ENCODE assay signal across 9 mouse cellular contexts in the genomic region with DNA sequence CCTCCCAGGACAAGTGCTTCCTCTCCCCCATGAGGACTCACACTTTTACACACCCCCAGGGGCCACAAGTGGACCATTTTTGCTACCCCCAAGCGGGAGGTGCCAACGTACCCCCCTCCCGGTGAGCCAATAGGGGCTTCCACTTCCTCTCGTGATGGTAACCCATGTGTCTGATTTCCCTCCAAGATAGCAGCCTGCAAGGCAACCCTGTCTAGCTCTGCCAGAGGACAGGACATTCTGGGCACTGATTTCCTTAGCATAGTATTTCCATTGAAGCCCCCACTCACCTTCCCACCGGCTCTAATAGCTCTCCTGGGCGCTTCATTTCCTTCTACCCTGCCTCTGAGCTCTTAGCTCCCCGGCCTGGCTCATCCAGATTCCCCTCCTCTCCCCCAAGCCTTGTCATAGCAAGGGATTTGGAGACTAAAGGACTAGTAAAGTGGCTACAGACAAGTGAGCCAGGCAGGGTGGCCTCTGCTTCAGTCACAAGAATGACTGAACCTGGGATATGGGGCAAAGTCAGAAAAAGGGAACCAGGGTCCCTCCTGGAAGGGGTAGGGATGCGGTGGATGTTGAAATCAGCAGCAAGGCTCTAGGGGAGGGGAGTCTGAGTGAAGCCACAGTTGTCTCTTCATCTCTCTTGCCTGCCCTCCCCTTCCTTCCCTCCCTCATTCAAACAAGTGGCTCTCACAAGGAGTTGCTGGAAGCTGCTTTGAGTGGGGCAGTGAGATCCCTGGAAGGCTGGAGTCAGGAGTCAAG. TPM values are rescaled to one million over a fixed set of nuclear protein-coding genes. Genes with fewer than 3 reads are reported as not detected.
DNase-seq lines count a peak whose midpoint lies in the region; ATAC-seq and TF ChIP-seq lines count a peak whose summit lies in the region.
"Had no signal": no experiment of that assay in that cellular context is flagged by ENCODE, and none has a peak within 500 bp of the region (broad histone marks: within the 10 kb centered on the region; RNA-seq: fewer than 3 reads in every experiment).

No protein-coding gene starts in this region.

- no peak for DNase-seq in heart, adult 2 months
- no peak for DNase-seq in embryonic facial prominence, embryonic 14.5 days (ENCODE audit: low spot score)
- DNase-seq in spleen, postnatal 10 days (ENCODE audit: low spot score in 2 of 2) = no peak
- no peak for DNase-seq in left cerebral cortex, adult 8-10 months (ENCODE audit: low spot score in 2 of 2)
- no peak for DNase-seq in Muller cell, postnatal 12 days (ENCODE audit: inconsistent ontology term)
- DNase-seq: kidney, adult 8-10 months had no signal

- H3K9me3 ChIP-seq in heart, embryonic 13.5 days = no peaks in the 10 kb centered on the region
- no peaks in the 10 kb centered on the region for H3K9me3 ChIP-seq in embryonic facial prominence, embryonic 14.5 days (ENCODE audit: control insufficient read depth, low read length)
- H3K9me3 ChIP-seq in intestine, postnatal 0 days (ENCODE audit: control insufficient read depth) = no peaks in the 10 kb centered on the region
- no peaks in the 10 kb centered on the region for H3K9me3 ChIP-seq in midbrain, embryonic 16.5 days (replicated peaks; ENCODE audit: control insufficient read depth, low read length, poor library complexity, severe bottlenecking)

- TF ChIP-seq EP300 in heart, adult 2 months (IDR thresholded peaks at IDR 0.05; ENCODE audit: insufficient read depth, low read depth, low read length) = no peak

- TF ChIP-seq POLR2A in heart, adult 2 months (IDR thresholded peaks at IDR 0.05; ENCODE audit: insufficient read depth, low read depth, low read length) = no peak

- WGBS in heart, embryonic 13.5 days = 10% methylated on average over 8 of the region's 8 CpGs
- WGBS in heart, adult 2 months = 18% methylated on average over 8 of the region's 8 CpGs
- 14% methylated on average over 8 of the region's 8 CpGs for WGBS in embryonic facial prominence, embryonic 14.5 days
- WGBS in intestine, postnatal 0 days = 16% methylated on average over 8 of the region's 8 CpGs
- 5% methylated on average over 8 of the region's 8 CpGs for WGBS in midbrain, embryonic 16.5 days

- TF ChIP-seq CTCF in heart, adult 2 months (IDR thresholded peaks at IDR 0.05) = no peak
- TF ChIP-seq CTCF in intestine, postnatal 0 days (IDR thresholded peaks at IDR 0.05; ENCODE audit: low read depth) = no peak

- H3K27ac ChIP-seq in heart, embryonic 13.5 days (replicated peaks) = no peak overlapping the region
- no peak overlapping the region for H3K27ac ChIP-seq in heart, adult 2 months
- no peak overlapping the region for H3K27ac ChIP-seq in embryonic facial prominence, embryonic 14.5 days (replicated peaks; ENCODE audit: low read depth, low read length)
- H3K27ac ChIP-seq in intestine, postnatal 0 days (ENCODE audit: low read depth, low read length) = no peak overlapping the region
- H3K27ac ChIP-seq in midbrain, embryonic 16.5 days (ENCODE audit: low read length) = peak overlapping the region; percentile 85

- peaks cover 66% of the 10 kb centered on the region for H3K4me1 ChIP-seq in heart, embryonic 13.5 days
- no peaks in the 10 kb centered on the region for H3K4me1 ChIP-seq in heart, adult 2 months (ENCODE audit: control insufficient read depth, insufficient read depth, low read length)
- peaks cover 50% of the 10 kb centered on the region for H3K4me1 ChIP-seq in embryonic facial prominence, embryonic 14.5 days (ENCODE audit: control insufficient read depth, insufficient read depth, low read length)
- H3K4me1 ChIP-seq in intestine, postnatal 0 days (replicated peaks; ENCODE audit: control insufficient read depth, insufficient read depth, low read length) = peaks cover 9% of the 10 kb centered on the region
- H3K4me1 ChIP-seq in midbrain, embryonic 16.5 days (ENCODE audit: control insufficient read depth, insufficient read depth, low read length) = peaks cover 54% of the 10 kb centered on the region

- no peaks in the 10 kb centered on the region for H3K79me2 ChIP-seq in heart, adult 2 months (replicated peaks; ENCODE audit: control insufficient read depth, insufficient read depth, low read length)

- H3K27me3 ChIP-seq in heart, embryonic 13.5 days (replicated peaks) = peaks cover 94% of the 10 kb centered on the region
- peaks cover 20% of the 10 kb centered on the region for H3K27me3 ChIP-seq in heart, adult 2 months (ENCODE audit: control insufficient read depth, insufficient read depth, low read length)
- H3K27me3 ChIP-seq in embryonic facial prominence, embryonic 14.5 days (replicated peaks; ENCODE audit: control insufficient read depth, insufficient read depth, low read length) = peaks cover 73% of the 10 kb centered on the region
- peaks cover 72% of the 10 kb centered on the region for H3K27me3 ChIP-seq in intestine, postnatal 0 days (replicated peaks; ENCODE audit: control insufficient read depth, insufficient read depth, low read length)
- H3K27me3 ChIP-seq in midbrain, embryonic 16.5 days (ENCODE audit: control insufficient read depth, insufficient read depth, low read depth, low read length) = no peaks in the 10 kb centered on the region; the same call in 1 of the 2 replicates

- H3K4me3 ChIP-seq in heart, embryonic 13.5 days = peak overlapping the region; percentile 46; the same call in 1 of the 2 replicates
- no peak overlapping the region for H3K4me3 ChIP-seq in heart, adult 2 months
- peak overlapping the region; percentile 31; the same call in 1 of the 2 replicates for H3K4me3 ChIP-seq in embryonic facial prominence, embryonic 14.5 days (ENCODE audit: low read depth, low read length)
- H3K4me3 ChIP-seq in intestine, postnatal 0 days (ENCODE audit: low read depth, low read length) = 0 out of 2 replicates have a peak overlapping the region, but pooled peaks have one; percentile 3
- H3K4me3 ChIP-seq in midbrain, embryonic 16.5 days (ENCODE audit: low read depth, low read length) = peak overlapping the region; percentile 43

- intact Hi-C loops in heart, adult 2 months (cut with DNase I) = no loop called here

- H3K9ac ChIP-seq in heart, embryonic 13.5 days = peak overlapping the region; percentile 74; the same call in 1 of the 2 replicates
- no peak overlapping the region for H3K9ac ChIP-seq in heart, adult 2 months (ENCODE audit: low read depth, low read length)
- peak overlapping the region; percentile 38 for H3K9ac ChIP-seq in embryonic facial prominence, embryonic 14.5 days (ENCODE audit: low read depth, low read length)
- no peak overlapping the region for H3K9ac ChIP-seq in intestine, postnatal 0 days (ENCODE audit: low read depth, low read length)
- H3K9ac ChIP-seq in midbrain, embryonic 16.5 days (ENCODE audit: low read depth, low read length) = peak overlapping the region; percentile 61

- H3K36me3 ChIP-seq in heart, embryonic 13.5 days = no peaks in the 10 kb centered on the region
- no peaks in the 10 kb centered on the region for H3K36me3 ChIP-seq in heart, adult 2 months (ENCODE audit: control insufficient read depth, insufficient read depth, low read length)
- H3K36me3 ChIP-seq in embryonic facial prominence, embryonic 14.5 days (ENCODE audit: control insufficient read depth, insufficient read depth, low read length) = no peaks in the 10 kb centered on the region
- no peaks in the 10 kb centered on the region for H3K36me3 ChIP-seq in intestine, postnatal 0 days (ENCODE audit: control insufficient read depth, insufficient read depth)
- H3K36me3 ChIP-seq in midbrain, embryonic 16.5 days (ENCODE audit: control insufficient read depth, insufficient read depth, low read length) = no peaks in the 10 kb centered on the region

- peak overlapping the region; percentile 73 for H3K4me2 ChIP-seq in heart, embryonic 13.5 days
- H3K4me2 ChIP-seq in embryonic facial prominence, embryonic 14.5 days (ENCODE audit: low read depth, low read length) = peak overlapping the region; percentile 61
- no peak overlapping the region for H3K4me2 ChIP-seq in intestine, postnatal 0 days (replicated peaks; ENCODE audit: low read depth)
- H3K4me2 ChIP-seq in midbrain, embryonic 16.5 days (ENCODE audit: low read length) = peak overlapping the region; percentile 77

- no peak for ATAC-seq in heart, embryonic 13.5 days (ENCODE audit: extremely low read depth, insufficient number of reproducible peaks, low FRiP score, low TSS enrichment)
- no peak for ATAC-seq in embryonic facial prominence, embryonic 14.5 days (ENCODE audit: low read depth)
- no peak for ATAC-seq in intestine, postnatal 0 days
- no peak for ATAC-seq in midbrain, embryonic 16.5 days

RNA-seq across cellular contexts. Expression of a gene that starts 0.7 kb away (rescaled TPM):
- 0.28 and 0.31 TPM in 2 replicates for polyA plus RNA-seq in heart, embryonic 13.5 days (2015; fragmentation: Nextera tagmentation; extraction: Ambion mirVana)
- total RNA-seq in heart, adult 2 months (2021) = not detected
- not detected in 2 replicates for polyA plus RNA-seq in heart, adult 2 months (2012; rRNA removed)
- 0.16 and 0.18 TPM in 2 replicates for polyA plus RNA-seq in embryonic facial prominence, embryonic 14.5 days (2014; fragmentation: Nextera tagmentation; extraction: Ambion mirVana)
- 0.97 and 1.2 TPM in 2 replicates for polyA plus RNA-seq in intestine, postnatal 0 days (2015; fragmentation: Nextera tagmentation; extraction: Ambion mirVana)
- 45.4 and 54.8 TPM in 2 replicates for polyA plus RNA-seq in midbrain, embryonic 16.5 days (2015; fragmentation: Nextera tagmentation; extraction: Ambion mirVana)
- 10 to 100 TPM; 21.5 to 26.7 (median 25.1) TPM for total RNA-seq in left cerebral cortex, adult 8-10 months (2022)

RNA-seq across cellular contexts. Expression of a gene that starts 13.8 kb away (rescaled TPM):
- polyA plus RNA-seq in heart, embryonic 13.5 days (2015; fragmentation: Nextera tagmentation; extraction: Ambion mirVana) = 70.7 and 73.7 TPM in 2 replicates
- total RNA-seq in heart, adult 2 months (2021) = 10 to 100 TPM; 38.9 to 39.9 TPM
- 91.3 and 94.6 TPM in 2 replicates for polyA plus RNA-seq in heart, adult 2 months (2012; rRNA removed)
- 74.2 and 82.9 TPM in 2 replicates for polyA plus RNA-seq in embryonic facial prominence, embryonic 14.5 days (2014; fragmentation: Nextera tagmentation; extraction: Ambion mirVana)
- 121 and 124 TPM in 2 replicates for polyA plus RNA-seq in intestine, postnatal 0 days (2015; fragmentation: Nextera tagmentation; extraction: Ambion mirVana)
- 79.7 and 81.3 TPM in 2 replicates for polyA plus RNA-seq in midbrain, embryonic 16.5 days (2015; fragmentation: Nextera tagmentation; extraction: Ambion mirVana)
- total RNA-seq in left cerebral cortex, adult 8-10 months (2022) = 10 to 100 TPM; 48.0 to 64.9 (median 62.3) TPM

RNA-seq across cellular contexts. Expression of a gene that starts 29.6 kb away (rescaled TPM):
- 26.0 and 28.6 TPM in 2 replicates for polyA plus RNA-seq in heart, embryonic 13.5 days (2015; fragmentation: Nextera tagmentation; extraction: Ambion mirVana)
- total RNA-seq in heart, adult 2 months (2021) = 10 to 100 TPM; 23.2 to 25.0 TPM
- 26.9 and 37.8 TPM in 2 replicates for polyA plus RNA-seq in heart, adult 2 months (2012; rRNA removed)
- 65.1 and 66.0 TPM in 2 replicates for polyA plus RNA-seq in embryonic facial prominence, embryonic 14.5 days (2014; fragmentation: Nextera tagmentation; extraction: Ambion mirVana)
- 21.8 and 22.3 TPM in 2 replicates for polyA plus RNA-seq in intestine, postnatal 0 days (2015; fragmentation: Nextera tagmentation; extraction: Ambion mirVana)
- 34.8 and 37.5 TPM in 2 replicates for polyA plus RNA-seq in midbrain, embryonic 16.5 days (2015; fragmentation: Nextera tagmentation; extraction: Ambion mirVana)
- total RNA-seq in left cerebral cortex, adult 8-10 months (2022) = 10 to 100 TPM; 76.6 to 84.3 (median 80.0) TPM

RNA-seq across cellular contexts. Expression of a gene that starts 29.8 kb away (rescaled TPM):
- 0.43 and 0.49 TPM in 2 replicates for polyA plus RNA-seq in heart, embryonic 13.5 days (2015; fragmentation: Nextera tagmentation; extraction: Ambion mirVana)
- total RNA-seq in heart, adult 2 months (2021) = under 1 TPM; 0.21 to 0.66 TPM
- polyA plus RNA-seq in heart, adult 2 months (2012; rRNA removed) = 0.39 and 0.73 TPM in 2 replicates
- 1.3 and 1.6 TPM in 2 replicates for polyA plus RNA-seq in embryonic facial prominence, embryonic 14.5 days (2014; fragmentation: Nextera tagmentation; extraction: Ambion mirVana)
- 1.3 and 1.6 TPM in 2 replicates for polyA plus RNA-seq in intestine, postnatal 0 days (2015; fragmentation: Nextera tagmentation; extraction: Ambion mirVana)
- polyA plus RNA-seq in midbrain, embryonic 16.5 days (2015; fragmentation: Nextera tagmentation; extraction: Ambion mirVana) = 52.0 and 56.7 TPM in 2 replicates
- total RNA-seq in left cerebral cortex, adult 8-10 months (2022) = 10 to 100 TPM; 62.4 to 70.5 (median 64.8) TPM

RNA-seq across cellular contexts. Expression of a gene that starts 56.7 kb away (rescaled TPM):
- polyA plus RNA-seq in heart, embryonic 13.5 days (2015; fragmentation: Nextera tagmentation; extraction: Ambion mirVana) = 91.0 and 93.0 TPM in 2 replicates
- total RNA-seq in heart, adult 2 months (2021) = 100 to 1,000 TPM; 117 to 131 TPM
- polyA plus RNA-seq in heart, adult 2 months (2012; rRNA removed) = 87.8 and 119 TPM in 2 replicates
- polyA plus RNA-seq in embryonic facial prominence, embryonic 14.5 days (2014; fragmentation: Nextera tagmentation; extraction: Ambion mirVana) = 98.7 and 102 TPM in 2 replicates
- polyA plus RNA-seq in intestine, postnatal 0 days (2015; fragmentation: Nextera tagmentation; extraction: Ambion mirVana) = 17.1 and 17.6 TPM in 2 replicates
- polyA plus RNA-seq in midbrain, embryonic 16.5 days (2015; fragmentation: Nextera tagmentation; extraction: Ambion mirVana) = 23.1 and 24.2 TPM in 2 replicates
- total RNA-seq in left cerebral cortex, adult 8-10 months (2022) = 10 to 100 TPM; 25.9 to 30.7 (median 28.7) TPM

Comparison
In these comparisons a context has a peak if more than half of its experiments do, and no peak if none do; other contexts are left out.
1. H3K9ac ChIP-seq: peak in heart, embryonic 13.5 days (single experiment), embryonic facial prominence, embryonic 14.5 days (single experiment) and midbrain, embryonic 16.5 days (single experiment); none in heart, adult 2 months (single experiment) and intestine, postnatal 0 days (single experiment).
2. RNA of a gene that starts 0.7 kb away (polyA plus RNA-seq): 45.4 to 54.8 TPM in midbrain, embryonic 16.5 days; 0.97 to 1.2 TPM in intestine, postnatal 0 days, 0.28 to 0.31 TPM in heart, embryonic 13.5 days, 0.16 to 0.18 TPM in embryonic facial prominence, embryonic 14.5 days and not detected in heart, adult 2 months; every median in the first group is over 10 times any median in the second.